Mouse (Mus musculus) CD4-positive naive resting alpha-beta T cell, adult 57 days (primary cell): ENCODE data around the gene Usp35. TPM values are rescaled to one million over a fixed set of nuclear protein-coding genes. Genes with fewer than 3 reads are reported as not detected.

Experiments used
- total RNA-seq: library from RNA; stranded (reverse); gene quantifications from one replicate; pipeline ENCODE4 v1.2.4, GENCODE M21; 2023

The Usp35 gene
- 7.1 TPM for total RNA-seq

DNA sequence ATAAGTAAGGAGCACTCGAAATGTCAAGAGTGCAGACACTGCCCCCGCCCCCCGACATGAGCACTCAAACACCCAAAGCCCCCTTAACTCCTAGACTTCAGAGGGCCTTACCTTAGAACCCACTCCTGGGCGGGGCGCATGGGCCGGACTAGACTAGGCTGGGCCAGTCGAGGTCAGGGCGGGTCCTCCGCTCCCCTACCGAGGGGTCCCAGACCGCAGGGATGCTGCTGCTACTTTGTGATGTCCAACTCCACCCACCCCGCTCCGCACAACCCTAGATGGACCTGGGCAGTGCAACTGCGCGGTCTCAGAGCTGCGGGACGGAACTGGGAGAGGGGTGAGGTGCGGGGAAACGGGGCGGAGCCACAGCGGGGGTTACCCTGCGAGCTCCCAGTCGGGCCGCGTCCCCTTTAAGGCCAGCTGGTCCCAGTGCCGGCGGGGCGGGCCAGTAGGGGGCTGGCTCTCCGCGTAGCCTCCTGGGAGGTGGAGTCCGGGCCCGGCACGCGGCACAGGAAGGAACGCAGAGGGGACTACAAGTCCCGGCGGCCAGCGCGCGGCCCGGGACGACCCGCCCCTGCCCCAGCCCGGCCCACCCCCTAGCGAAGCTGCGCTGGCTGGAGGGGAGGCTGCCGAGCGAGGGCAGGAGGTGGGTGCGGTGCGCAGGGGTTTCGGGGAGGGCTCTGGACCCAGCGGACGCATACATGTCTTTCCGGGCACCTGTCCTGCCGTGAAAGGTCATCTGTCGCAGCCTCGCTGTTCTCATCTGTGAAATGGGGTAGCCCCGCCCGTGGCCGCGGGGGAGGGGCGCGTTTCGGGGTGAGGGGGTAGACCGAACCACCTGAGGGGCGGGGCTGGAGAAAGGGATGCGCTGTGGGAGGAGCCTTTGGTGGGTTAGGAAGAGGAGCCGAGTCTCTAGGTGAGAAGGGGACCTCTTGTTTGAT lies at the start of gene Usp35, which contains the start of gene Kctd21:
TSS of gene Usp35 (minus strand) at position 295 of the 941 bp plus-strand sequence.
TSS of gene Kctd21 (plus strand) at position 602 of the 941 bp plus-strand sequence.

Other genes with a start within 250 kb of the Usp35 start
- 1.0 TPM for gene Kctd21, start 307 bp upstream of the Usp35 start, total RNA-seq
- 12.1 TPM for gene Alg8, start 39.6 kb upstream of the Usp35 start, total RNA-seq
- 49.7 TPM for gene Ndufc2, start 68.0 kb upstream of the Usp35 start, total RNA-seq
- gene Thrsp, start 85.7 kb upstream of the Usp35 start, total RNA-seq = not detected
- gene Kctd14, start 119.3 kb upstream of the Usp35 start, total RNA-seq = 0.35 TPM
- 45.2 TPM for gene Ints4, start 148.9 kb upstream of the Usp35 start, total RNA-seq
- gene Aamdc, start 247.5 kb upstream of the Usp35 start, total RNA-seq = 16.0 TPM
- 79.3 TPM for gene Rsf1, start 247.9 kb upstream of the Usp35 start, total RNA-seq